Mouse (Mus musculus) CH12.LX (cell line): ENCODE results near the gene Map3k13. TPM values are rescaled to one million over a fixed set of nuclear protein-coding genes. Genes with fewer than 3 reads are reported as not detected.

Experiments
- DNase-seq: peaks from one replicate; pipeline ENCODE4 v3.0.0-alpha.2; 2013; ENCODE audit errors: extremely low read depth
- H3K27ac ChIP-seq: 2 replicates; pipeline ENCODE4 v1.5.1; 2012; ENCODE audit warnings: low read depth, mild to moderate bottlenecking, control low read depth, moderate library complexity; ENCODE audit not compliant: insufficient read depth
- H3K27me3 ChIP-seq: replicated peaks from 2 replicates; pipeline ENCODE3; 2012; ENCODE audit warnings: inconsistent platforms
- H3K36me3 ChIP-seq, 2 experiments: replicated peaks in 1 of 2; 2 replicates each; pipeline versions ENCODE3 to v1.6.1; 2012; ENCODE audit warnings: inconsistent platforms in 1 of 2, low read length in 1 of 2, mild to moderate bottlenecking in 1 of 2, mixed read lengths in 1 of 2, moderate library complexity in 1 of 2; ENCODE audit not compliant: control insufficient read depth in 1 of 2, insufficient read depth in 1 of 2
- H3K4me1 ChIP-seq, 2 experiments: 2 replicates each; pipeline ENCODE4 v1.6.1; 2012; ENCODE audit warnings: inconsistent platforms in 1 of 2, moderate library complexity in 1 of 2; ENCODE audit not compliant: insufficient read depth in 2 of 2, control insufficient read depth in 1 of 2
- H3K4me2 ChIP-seq: 2 replicates; pipeline ENCODE4 v1.6.1; 2012; ENCODE audit warnings: low read depth, mild to moderate bottlenecking, control low read depth; ENCODE audit not compliant: poor library complexity, insufficient read depth, severe bottlenecking
- H3K4me3 ChIP-seq, 3 experiments: fragments of 150-350 bp in 1 of 3; sonication (generic) in 1 of 3; replicated peaks in 1 of 3; 2 replicates each; pipeline versions ENCODE3 to v1.5.1; 2011 to 2012; ENCODE audit warnings: low read depth in 2 of 3, low read length in 2 of 3, mild to moderate bottlenecking in 2 of 3, moderate library complexity in 2 of 3, control low read depth in 1 of 3, improper control_type of control experiment in 1 of 3, inconsistent platforms in 1 of 3, mixed read lengths in 1 of 3; ENCODE audit not compliant: poor library complexity in 1 of 3
- H3K79me2 ChIP-seq: replicated peaks from 2 replicates; pipeline ENCODE4 v1.6.1; 2012; ENCODE audit warnings: mild to moderate bottlenecking, moderate library complexity; ENCODE audit not compliant: control insufficient read depth, poor library complexity, insufficient read depth, severe bottlenecking; ENCODE audit errors: extremely low read depth
- H3K9ac ChIP-seq: 2 replicates; pipeline ENCODE4 v1.6.1; 2012; ENCODE audit warnings: low read depth, mild to moderate bottlenecking, control low read depth, moderate library complexity; ENCODE audit not compliant: insufficient read depth
- H3K9me3 ChIP-seq: replicated peaks from 2 replicates; pipeline ENCODE3; 2012; ENCODE audit warnings: low read length, inconsistent platforms, mixed read lengths
- CHD2 ChIP-seq: IDR thresholded peaks from 2 replicates; pipeline ENCODE4 v1.6.1; 2011; ENCODE audit warnings: low read length, improper control_type of control experiment
- ELF1 ChIP-seq: IDR thresholded peaks from 2 replicates; pipeline ENCODE4 v1.6.1; 2014; ENCODE audit warnings: low read depth, mild to moderate bottlenecking, inconsistent platforms, low read length, improper control_type of control experiment
- EP300 ChIP-seq: IDR thresholded peaks from 2 replicates; pipeline ENCODE4 v1.6.1; 2011; ENCODE audit warnings: low read length, improper control_type of control experiment
- ETS1 ChIP-seq: conservative IDR thresholded peaks from 2 replicates; pipeline ENCODE4 v1.6.1; 2012; ENCODE audit warnings: low read depth, mild to moderate bottlenecking, inconsistent platforms, low read length, improper control_type of control experiment, moderate library complexity
- GABPA ChIP-seq: IDR thresholded peaks from 2 replicates; pipeline ENCODE4 v1.6.1; 2012; ENCODE audit warnings: low read depth, low read length, improper control_type of control experiment, inconsistent platforms; ENCODE audit not compliant: insufficient replicate concordance
- HCFC1 ChIP-seq: IDR thresholded peaks from 2 replicates; pipeline ENCODE4 v1.6.1; 2012; ENCODE audit warnings: low read depth, mild to moderate bottlenecking, inconsistent platforms, low read length, improper control_type of control experiment
- JUND ChIP-seq: conservative IDR thresholded peaks from 2 replicates; pipeline ENCODE4 v1.6.1; 2011; ENCODE audit warnings: low read depth, low read length, improper control_type of control experiment
- MAZ ChIP-seq: IDR thresholded peaks from 2 replicates; pipeline ENCODE4 v1.6.1; 2012; ENCODE audit warnings: low read depth, mild to moderate bottlenecking, inconsistent platforms, low read length, improper control_type of control experiment, moderate library complexity
- NELFE ChIP-seq: IDR thresholded peaks from 2 replicates; pipeline ENCODE4 v1.6.1; 2011; ENCODE audit warnings: low read depth, low read length, improper control_type of control experiment
- NRF1 ChIP-seq: IDR thresholded peaks from 2 replicates; pipeline ENCODE4 v1.6.1; 2014; ENCODE audit warnings: low read depth, mild to moderate bottlenecking, inconsistent platforms, low read length, improper control_type of control experiment, moderate library complexity
- PAX5 ChIP-seq: IDR thresholded peaks from 2 replicates; pipeline ENCODE4 v1.6.1; 2012; ENCODE audit warnings: low read length, inconsistent platforms, mixed read lengths
- POLR2AphosphoS2 ChIP-seq: IDR thresholded peaks from 2 replicates; pipeline ENCODE4 v1.6.1; 2011; ENCODE audit warnings: low read depth, low read length, improper control_type of control experiment
- RAD21 ChIP-seq: IDR thresholded peaks from 2 replicates; pipeline ENCODE4 v1.6.1; 2011; ENCODE audit warnings: low read depth, mild to moderate bottlenecking, low read length, improper control_type of control experiment, moderate library complexity
- SMC3 ChIP-seq: IDR thresholded peaks from 2 replicates; pipeline ENCODE4 v1.6.1; 2011; ENCODE audit warnings: low read depth, low read length, improper control_type of control experiment
- TBP ChIP-seq: conservative IDR thresholded peaks from 2 replicates; pipeline ENCODE4 v1.6.1; 2011; ENCODE audit warnings: low read depth, low read length, improper control_type of control experiment
- TCF12 ChIP-seq: IDR thresholded peaks from 2 replicates; pipeline ENCODE4 v1.6.1; 2014; ENCODE audit warnings: low read depth, mild to moderate bottlenecking, inconsistent platforms, low read length, improper control_type of control experiment
- ZC3H11A ChIP-seq: IDR thresholded peaks from 2 replicates; pipeline ENCODE4 v1.6.1; 2012; ENCODE audit warnings: low read depth, mild to moderate bottlenecking, inconsistent platforms, low read length, improper control_type of control experiment
- ZKSCAN1 ChIP-seq: IDR thresholded peaks from 2 replicates; pipeline ENCODE4 v1.6.1; 2012; ENCODE audit warnings: low read depth, inconsistent platforms, low read length, improper control_type of control experiment, borderline replicate concordance
- ZMIZ1 ChIP-seq: IDR thresholded peaks from 2 replicates; pipeline ENCODE4 v1.6.1; 2012; ENCODE audit warnings: low read depth, mild to moderate bottlenecking, inconsistent platforms, low read length, improper control_type of control experiment
- dilution Hi-C: fragments of 300-500 bp; cut with MboI; formaldehyde crosslinking; loops from 2 replicates; pipeline ENCODE4 v1.14.3; 2020; ENCODE audit warnings: low sequenced_read_pairs; ENCODE audit not compliant: extremely low pct_unique_long_range_greater_than_20kb, extremely low pct_ligation_motif_present
- in situ Hi-C: fragments of 300-500 bp; cut with MboI; formaldehyde crosslinking; loops from 3 replicates; pipeline ENCODE4 v1.14.3; 2019; ENCODE audit warnings: low sequenced_read_pairs, low pct_ligation_motif_present, low pct_unique_long_range_greater_than_20kb, mixed read lengths
- polyA plus RNA-seq: library from polyadenylated mRNA; unstranded; fragments of >175 nt; gene quantifications from 2 replicates; pipeline ENCODE4 v1.2.1, GENCODE M21; 2012; ENCODE audit warnings: low read depth; ENCODE audit not compliant: insufficient read length
- total RNA-seq, 2 experiments: library from RNA; depleted of rRNA; stranded (reverse); fragments of 300-350 nt in 1 of 2; fragments of >200 nt in 1 of 2; gene quantifications; 2 replicates each; pipeline ENCODE4 v1.2.3; 2012 to 2014

Gene Map3k13
- total and polyA plus RNA-seq, 3 experiments: 0.32 to 1.3 (median 0.89) TPM

DNA sequence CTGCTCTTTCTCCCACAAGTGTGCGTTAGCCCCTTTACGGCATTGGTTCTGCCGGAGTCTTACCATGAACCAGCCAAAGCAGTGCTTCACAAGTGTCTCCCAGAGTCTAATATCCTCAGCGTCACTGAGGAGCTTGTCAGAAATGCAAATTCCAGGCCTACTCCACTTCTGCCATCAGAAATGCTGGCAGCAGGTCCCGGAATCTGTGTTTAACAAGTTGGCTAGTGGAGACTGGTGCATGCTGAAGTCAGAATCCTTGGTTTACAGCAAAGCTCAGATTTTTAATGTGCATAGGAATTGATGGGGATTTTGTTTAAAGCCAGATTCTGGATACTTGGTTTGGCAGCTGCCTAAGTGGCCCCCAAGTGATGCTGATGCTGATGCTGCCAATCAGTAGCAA, 62.0 kb downstream of the Map3k13 start:
- in situ Hi-C loops (no loop called here), dilution Hi-C loops (no loop called here)
- no peaks in the 10 kb centered on the region for H3K27me3 ChIP-seq
- no peak overlapping the region for H3K4me2 ChIP-seq
- TF ChIP-seq HCFC1 (no peak), RAD21 (no peak), SMC3 (no peak), EP300 (no peak), MAZ (no peak), ELF1 (no peak), ZC3H11A (no peak), JUND (no peak), PAX5 (no peak), ZMIZ1 (no peak), NRF1 (no peak), TBP (no peak)
- H3K4me3 ChIP-seq: no peak overlapping the region
- H3K9ac ChIP-seq: no peak overlapping the region
- H3K79me2 ChIP-seq: no peaks in the 10 kb centered on the region
- peaks cover 0 to 8% of the 10 kb centered on the region in 2 experiments; a peak in 1 of 4 replicates for H3K4me1 ChIP-seq
- no peak overlapping the region for H3K27ac ChIP-seq
- H3K9me3 ChIP-seq: no peaks in the 10 kb centered on the region
- DNase-seq: no peak
- H3K36me3 ChIP-seq: no peaks in the 10 kb centered on the region

DNA sequence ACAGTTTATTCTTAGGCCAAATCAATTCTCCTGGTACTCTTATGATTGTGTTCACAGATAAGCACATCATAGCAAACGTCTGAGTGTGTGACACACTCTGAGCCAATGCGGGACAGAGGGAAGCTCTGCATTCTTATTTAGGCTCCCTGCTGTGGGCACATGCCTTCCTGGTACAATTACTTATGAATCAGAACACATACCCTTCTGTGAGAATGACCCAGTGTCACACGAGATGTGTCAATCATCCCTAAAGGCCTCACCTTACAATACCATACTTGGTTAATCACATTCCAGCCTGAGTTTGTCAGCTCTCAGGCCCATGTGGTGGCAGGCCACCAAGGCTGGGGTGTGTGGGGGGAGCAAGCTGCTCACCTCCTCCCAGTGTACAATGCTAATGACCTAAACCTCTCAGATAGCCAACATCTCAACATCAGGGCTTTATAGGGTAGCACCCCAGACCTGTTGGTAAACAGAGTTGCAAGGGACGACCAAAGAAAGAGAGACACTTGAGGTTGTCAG, 63.0 kb downstream of the Map3k13 start:
- Histone ChIP-seq H3K79me2 (no peaks in the 10 kb centered on the region), H3K27me3 (no peaks in the 10 kb centered on the region), H3K36me3 (no peaks in the 10 kb centered on the region), H3K4me3 (no peak overlapping the region), H3K4me1 (peaks cover 0 to 8% of the 10 kb centered on the region in 2 experiments; a peak in 1 of 4 replicates), H3K4me2 (no peak overlapping the region), H3K9me3 (peaks cover 2% of the 10 kb centered on the region), H3K27ac (no peak overlapping the region), H3K9ac (no peak overlapping the region)
- in situ Hi-C loops: no loop called here
- no peak for DNase-seq
- dilution Hi-C loops: no loop called here
- TF ChIP-seq ZKSCAN1: no peak
- no peak for TF ChIP-seq TCF12
- TF ChIP-seq NELFE: no peak
- TF ChIP-seq ZMIZ1: no peak
- TF ChIP-seq POLR2AphosphoS2: no peak
- no peak for TF ChIP-seq MAZ
- TF ChIP-seq GABPA: no peak
- TF ChIP-seq PAX5: no peak
- no peak for TF ChIP-seq CHD2
- no peak for TF ChIP-seq ETS1
